Mouse (Mus musculus) adrenal gland, adult 8-10 months (tissue): ENCODE measurements around the gene Gm21209. TPM values are rescaled to one million over a fixed set of nuclear protein-coding genes. Genes with fewer than 3 reads are reported as not detected.
"Not testable (repeated sequence)": the region's sequence is repeated elsewhere in the genome, so short reads cannot be mapped to it uniquely, and the experiment has no call there.

Experiments
- DNase-seq: peaks from one replicate; pipeline ENCODE4 v3.0.0; 2022
- total RNA-seq, 4 experiments: library from RNA; stranded (reverse); gene quantifications; 2 replicates each; pipeline ENCODE4 v1.2.4; 2022

The Gm21209 gene
- total RNA-seq, result not detected

- DNase-seq, result not testable (repeated sequence)
These were observed at the start of gene Gm21209 for GRCm38 (mm10) chrY:49570856-49571255. TSS of gene Gm21209 (plus strand) at chrY:49571156.
